Mouse (Mus musculus) myocyte (in vitro differentiated cells): ENCODE results near the gene Lst1. TPM values are rescaled to one million over a fixed set of nuclear protein-coding genes. Genes with fewer than 3 reads are reported as not detected.
A peak's percentile ranks its signal among the peaks of the same experiment; 100 is the strongest.

Source experiments
- H3K27me3 ChIP-seq: one replicate; pipeline ENCODE4 v1.6.1; 2011; ENCODE audit not compliant: control insufficient read depth, insufficient read depth, insufficient read length
- H3K36me3 ChIP-seq: one replicate; pipeline ENCODE4 v1.6.1; 2011; ENCODE audit not compliant: control insufficient read depth, insufficient read depth
- H3K4me2 ChIP-seq: one replicate; pipeline ENCODE4 v1.6.1; 2011; ENCODE audit warnings: low read depth, control low read depth
- H3K4me3 ChIP-seq: one replicate; pipeline ENCODE4 v1.5.1; 2011; ENCODE audit warnings: mild to moderate bottlenecking, control low read depth, moderate library complexity
- H3K79me2 ChIP-seq: one replicate; pipeline ENCODE4 v1.6.1; 2011; ENCODE audit not compliant: control insufficient read depth, insufficient read depth
- H3ac ChIP-seq: one replicate; pipeline ENCODE4 v1.6.1; 2011; ENCODE audit not compliant: control insufficient read depth, insufficient read length
- CEBPB ChIP-seq: IDR thresholded peaks from 2 replicates; pipeline ENCODE4 v1.6.1; 2011; ENCODE audit warnings: mild to moderate bottlenecking, moderate library complexity; ENCODE audit not compliant: poor library complexity, insufficient read depth, severe bottlenecking
- E2F4 ChIP-seq: IDR thresholded peaks from one replicate; pipeline ENCODE4 v1.6.1; 2011; ENCODE audit warnings: mild to moderate bottlenecking, control low read depth, moderate library complexity; ENCODE audit not compliant: insufficient read depth
- MAX ChIP-seq: IDR thresholded peaks from one replicate; pipeline ENCODE4 v1.6.1; 2011; ENCODE audit warnings: low read depth, mild to moderate bottlenecking, control low read depth
- MYOD1 ChIP-seq, 3 experiments: IDR thresholded peaks; one replicate each; pipeline ENCODE4 v1.6.1; 2011; ENCODE audit warnings: control low read depth in 2 of 3, low read depth in 2 of 3, mild to moderate bottlenecking in 2 of 3, moderate library complexity in 1 of 3; ENCODE audit not compliant: insufficient read length in 2 of 3, control insufficient read depth in 1 of 3
- MYOG ChIP-seq, 3 experiments: IDR thresholded peaks; one replicate each; pipeline ENCODE4 v1.6.1; 2011; ENCODE audit warnings: control low read depth in 2 of 3, low read depth in 2 of 3, mild to moderate bottlenecking in 2 of 3; ENCODE audit not compliant: insufficient read length in 2 of 3, control insufficient read depth in 1 of 3, insufficient read depth in 1 of 3
- POLR2A ChIP-seq: IDR thresholded peaks from one replicate; pipeline ENCODE4 v1.6.1; 2011; ENCODE audit warnings: low read depth, mild to moderate bottlenecking, control low read depth, moderate library complexity; ENCODE audit not compliant: insufficient read length
- POLR2AphosphoS2 ChIP-seq: IDR thresholded peaks from one replicate; pipeline ENCODE4 v1.6.1; 2011; ENCODE audit warnings: low read depth, control low read depth; ENCODE audit not compliant: insufficient read length
- REST ChIP-seq: IDR thresholded peaks from one replicate; pipeline ENCODE4 v1.6.1; 2011; ENCODE audit warnings: mild to moderate bottlenecking, control low read depth, moderate library complexity; ENCODE audit not compliant: insufficient read depth, insufficient read length
- SRF ChIP-seq: IDR thresholded peaks from one replicate; pipeline ENCODE4 v1.6.1; 2011; ENCODE audit warnings: low read depth; ENCODE audit not compliant: control insufficient read depth, insufficient read length
- TCF12 ChIP-seq: IDR thresholded peaks from one replicate; pipeline ENCODE4 v1.6.1; 2011; ENCODE audit warnings: mild to moderate bottlenecking, control low read depth; ENCODE audit not compliant: poor library complexity, insufficient read depth, severe bottlenecking
- TCF3 ChIP-seq: IDR thresholded peaks from one replicate; pipeline ENCODE4 v1.6.1; 2011; ENCODE audit warnings: low read depth, control low read depth; ENCODE audit not compliant: insufficient read length
- USF1 ChIP-seq: IDR thresholded peaks from one replicate; pipeline ENCODE4 v1.6.1; 2011; ENCODE audit warnings: low read depth, mild to moderate bottlenecking, control low read depth, moderate library complexity
- polyA plus RNA-seq: library from polyadenylated mRNA; unstranded; fragments of >200 nt; fragmentation: generic; extraction: Trizol; gene quantifications from one replicate; pipeline ENCODE4 v1.2.1, GENCODE M21; 2012; ENCODE audit warnings: missing spikeins

Gene Lst1
- polyA plus RNA-seq, 1 experiment, result 4.3 TPM

DNA sequence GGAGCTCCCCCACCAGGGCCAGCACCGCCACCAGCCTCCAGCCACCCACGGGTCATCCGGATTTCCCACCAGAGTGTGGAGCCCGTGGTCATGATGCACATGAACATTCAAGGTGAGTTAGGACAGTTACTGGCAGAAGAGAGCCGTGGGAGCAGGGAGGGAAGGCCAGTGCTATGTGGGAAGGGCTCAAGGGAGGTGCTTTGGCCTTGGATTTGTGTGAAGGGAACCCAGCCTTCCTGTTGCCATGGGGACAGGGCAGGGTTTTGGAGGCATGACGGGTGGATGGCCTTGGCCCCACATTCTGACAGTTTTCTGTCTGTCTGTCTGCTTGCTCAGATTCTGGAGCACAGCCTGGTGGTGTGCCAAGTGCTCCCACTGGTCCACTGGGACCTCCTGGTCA is 46.3 kb downstream of the Lst1 start:
- Histone ChIP-seq H3K36me3 (peaks cover 27% of the 10 kb centered on the region), H3ac (no peak overlapping the region), H3K4me2 (no peak overlapping the region), H3K27me3 (no peaks in the 10 kb centered on the region), H3K4me3 (no peak overlapping the region), H3K79me2 (peaks cover 31% of the 10 kb centered on the region)
- no peak for TF ChIP-seq POLR2A
- no peak for TF ChIP-seq POLR2AphosphoS2
- no peak for TF ChIP-seq CEBPB
- TF ChIP-seq TCF3, result no peak
- no peak for TF ChIP-seq USF1
- TF ChIP-seq MYOG (IDR thresholded peaks at IDR 0.05; ENCODE audit: control insufficient read depth in 1 of 3, insufficient read depth in 1 of 3, insufficient read length in 2 of 3, low read depth in 2 of 3), result no peak
- TF ChIP-seq MAX, result no peak
- no peak for TF ChIP-seq SRF
- no peak for TF ChIP-seq MYOD1 (IDR thresholded peaks at IDR 0.05; ENCODE audit: control insufficient read depth in 1 of 3, insufficient read length in 2 of 3, low read depth in 2 of 3)
- no peak for TF ChIP-seq TCF12
- TF ChIP-seq REST, result no peak
- no peak for TF ChIP-seq E2F4

DNA sequence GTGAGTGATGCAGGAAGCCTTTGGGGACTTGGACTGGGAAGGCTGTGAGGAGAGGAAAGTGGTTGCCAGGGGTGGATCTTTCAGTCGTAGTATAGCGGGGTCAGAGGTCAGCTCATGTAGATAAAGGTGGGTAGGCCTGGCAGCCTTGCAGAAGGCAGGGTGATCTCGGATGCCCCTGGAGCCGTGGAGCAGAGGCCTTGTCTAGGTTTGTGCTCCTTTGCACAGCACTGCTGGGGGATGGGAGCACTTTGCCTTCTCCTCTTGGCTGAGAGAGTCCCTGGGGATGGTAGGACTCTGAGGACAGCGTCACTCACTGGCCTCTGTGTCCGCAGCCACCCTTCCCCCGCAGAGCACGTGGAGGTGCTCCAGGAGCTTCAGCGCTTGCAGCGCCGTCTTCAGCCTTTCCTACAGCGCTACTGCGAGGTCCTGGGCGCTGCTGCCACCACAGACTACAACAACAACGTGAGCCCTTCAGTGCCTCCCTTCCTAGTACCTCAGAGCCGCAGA is 47.7 kb downstream of the Lst1 start:
- peaks cover 45% of the 10 kb centered on the region for H3K79me2 ChIP-seq
- no peak overlapping the region for H3ac ChIP-seq
- H3K27me3 ChIP-seq, result no peaks in the 10 kb centered on the region
- H3K4me3 ChIP-seq, result no peak overlapping the region
- H3K4me2 ChIP-seq, result no peak overlapping the region
- TF ChIP-seq USF1, result no peak
- TF ChIP-seq MYOD1 (IDR thresholded peaks at IDR 0.05; ENCODE audit: control insufficient read depth in 1 of 3, insufficient read length in 2 of 3, low read depth in 2 of 3), result no peak
- no peak for TF ChIP-seq TCF12
- no peak for TF ChIP-seq CEBPB
- no peak for TF ChIP-seq TCF3
- TF ChIP-seq POLR2A, result no peak
- TF ChIP-seq MAX, result no peak
- no peak for TF ChIP-seq MYOG (IDR thresholded peaks at IDR 0.05; ENCODE audit: control insufficient read depth in 1 of 3, insufficient read depth in 1 of 3, insufficient read length in 2 of 3, low read depth in 2 of 3)
- TF ChIP-seq POLR2AphosphoS2, result no peak
- TF ChIP-seq REST, result no peak
- TF ChIP-seq SRF, result no peak
- no peak for TF ChIP-seq E2F4
- H3K36me3 ChIP-seq, result peaks cover 25% of the 10 kb centered on the region

GRCm38 (mm10) chr17:35139269-35139668 is 49.0 kb downstream of the Lst1 start:
- peaks cover 18% of the 10 kb centered on the region for H3K36me3 ChIP-seq
- TF ChIP-seq E2F4 (no peak), POLR2A (no peak), REST (no peak), TCF3 (no peak), SRF (no peak), TCF12 (no peak), USF1 (no peak), MYOG (IDR thresholded peaks at IDR 0.05; ENCODE audit: control insufficient read depth in 1 of 3, insufficient read depth in 1 of 3, insufficient read length in 2 of 3, low read depth in 2 of 3) (no peak), CEBPB (no peak), MAX (no peak), POLR2AphosphoS2 (no peak), MYOD1 (IDR thresholded peaks at IDR 0.05; ENCODE audit: control insufficient read depth in 1 of 3, insufficient read length in 2 of 3, low read depth in 2 of 3) (no peak)
- peaks cover 48% of the 10 kb centered on the region for H3K79me2 ChIP-seq
- H3K4me2 ChIP-seq, result no peak overlapping the region
- no peak overlapping the region for H3ac ChIP-seq
- H3K4me3 ChIP-seq, result no peak overlapping the region
- no peaks in the 10 kb centered on the region for H3K27me3 ChIP-seq

DNA sequence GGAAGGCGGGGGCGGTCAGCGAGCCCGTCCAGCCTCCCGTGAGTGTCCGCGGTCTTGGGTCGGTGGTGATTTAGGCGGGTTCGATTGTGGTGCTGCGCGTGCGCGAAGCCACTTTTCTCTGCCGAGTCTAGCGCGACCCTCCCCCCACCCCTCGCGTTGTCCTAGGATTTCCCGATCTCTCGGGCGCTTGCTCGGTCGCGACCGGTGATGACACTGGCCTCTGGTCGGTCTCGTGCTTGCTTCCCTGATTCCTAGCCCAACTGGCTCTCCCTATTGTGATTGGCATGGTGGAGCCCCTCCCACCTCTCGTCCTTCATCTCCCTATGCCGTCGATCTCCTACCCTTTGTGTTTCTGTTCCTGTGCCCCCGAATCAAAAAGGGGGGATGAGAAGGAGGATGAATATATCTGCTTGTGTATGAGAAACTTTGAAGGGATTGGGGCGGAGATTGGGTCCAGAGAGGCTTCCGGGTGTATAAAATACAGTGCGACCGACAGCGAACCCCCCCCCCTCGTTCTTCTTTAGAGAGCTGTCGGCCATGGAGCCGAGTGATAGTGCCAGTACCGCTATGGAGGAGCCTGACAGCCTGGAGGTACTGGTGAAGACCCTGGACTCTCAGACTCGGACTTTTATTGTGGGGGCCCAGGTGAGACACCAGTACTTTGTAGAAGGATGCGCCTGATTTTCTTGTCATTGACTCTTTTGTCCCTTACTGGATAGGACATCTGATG is 52.5 kb downstream of the Lst1 start:
- TF ChIP-seq POLR2A (peak; percentile 67), MYOD1 (IDR thresholded peaks at IDR 0.05; ENCODE audit: control insufficient read depth in 1 of 3, insufficient read length in 2 of 3, low read depth in 2 of 3) (no peak), TCF12 (no peak), E2F4 (no peak), SRF (peak; percentile 38), POLR2AphosphoS2 (peak; percentile 81)
- Histone ChIP-seq H3K79me2 (peaks cover 48% of the 10 kb centered on the region), H3K4me3 (peak overlapping the region; percentile 89), H3K27me3 (no peaks in the 10 kb centered on the region), H3K4me2 (peak overlapping the region; percentile 81), H3K36me3 (peaks cover 13% of the 10 kb centered on the region), H3ac (peak overlapping the region; percentile 94)

Other genes starting within 250 kb of the Lst1 start
- gene Hspa1b, start 229.2 kb downstream of the Lst1 start, polyA plus RNA-seq, result 7.3 TPM
- not detected for gene Gm20481, start 218.5 kb downstream of the Lst1 start, polyA plus RNA-seq
- 1.8 TPM for gene Hspa1a, start 216.3 kb downstream of the Lst1 start, polyA plus RNA-seq
- gene Hspa1l, start 215.7 kb downstream of the Lst1 start, polyA plus RNA-seq, result 1.3 TPM
- 52.3 TPM for gene Lsm2, start 206.6 kb downstream of the Lst1 start, polyA plus RNA-seq
- 208 TPM for gene Vars, start 187.5 kb downstream of the Lst1 start, polyA plus RNA-seq
- 0.05 TPM for gene Vwa7, start 171.9 kb downstream of the Lst1 start, polyA plus RNA-seq
- gene Sapcd1, start 160.4 kb downstream of the Lst1 start, polyA plus RNA-seq, result 0.14 TPM
- gene Msh5, start 141.7 kb downstream of the Lst1 start, polyA plus RNA-seq, result 2.1 TPM
- 412 TPM for gene Clic1, start 138.5 kb downstream of the Lst1 start, polyA plus RNA-seq
- gene Ddah2, start 129.4 kb downstream of the Lst1 start, polyA plus RNA-seq, result 101 TPM
- 0.18 TPM for gene Ly6g6c, start 123.1 kb downstream of the Lst1 start, polyA plus RNA-seq
- gene Mpig6b, start 122.3 kb downstream of the Lst1 start, polyA plus RNA-seq, result not detected
- not detected for gene Ly6g6e, start 111.5 kb downstream of the Lst1 start, polyA plus RNA-seq
- not detected for gene Ly6g6d, start 110.4 kb downstream of the Lst1 start, polyA plus RNA-seq
- gene Ly6g6f, start 102.8 kb downstream of the Lst1 start, polyA plus RNA-seq, result not detected
- 64.7 TPM for gene Abhd16a, start 99.2 kb downstream of the Lst1 start, polyA plus RNA-seq
- not detected for gene Ly6g5c, start 80.2 kb downstream of the Lst1 start, polyA plus RNA-seq
- 0.11 TPM for gene Ly6g5b, start 73.0 kb downstream of the Lst1 start, polyA plus RNA-seq
- 17.4 TPM for gene Gpank1, start 67.0 kb downstream of the Lst1 start, polyA plus RNA-seq
- gene Csnk2b, start 66.4 kb downstream of the Lst1 start, polyA plus RNA-seq, result 320 TPM
- gene D17H6S53E, start 62.1 kb downstream of the Lst1 start, polyA plus RNA-seq, result 12.8 TPM
- 0.18 TPM for gene Apom, start 56.4 kb downstream of the Lst1 start, polyA plus RNA-seq
- 271 TPM for gene Bag6, start 53.3 kb downstream of the Lst1 start, polyA plus RNA-seq
- 153 TPM for gene Prrc2a, start 23.5 kb downstream of the Lst1 start, polyA plus RNA-seq
- gene Aif1, start 12.4 kb downstream of the Lst1 start, polyA plus RNA-seq, result not detected
- gene Ltb, start 6.0 kb upstream of the Lst1 start, polyA plus RNA-seq, result 0.05 TPM
- gene Tnf, start 13.6 kb upstream of the Lst1 start, polyA plus RNA-seq, result 0.05 TPM
- gene Lta, start 16.9 kb upstream of the Lst1 start, polyA plus RNA-seq, result 0.26 TPM
- 0.18 TPM for gene Gm16181, start 32.4 kb upstream of the Lst1 start, polyA plus RNA-seq
- gene Atp6v1g2, start 45.2 kb upstream of the Lst1 start, polyA plus RNA-seq, result 2.0 TPM
- 27.1 TPM for gene Nfkbil1, start 47.4 kb upstream of the Lst1 start, polyA plus RNA-seq
- gene Ddx39b, start 53.3 kb upstream of the Lst1 start, polyA plus RNA-seq, result 268 TPM
- gene H2-D1, start 74.3 kb upstream of the Lst1 start, polyA plus RNA-seq, result 38.3 TPM
- 6.6 TPM for gene H2-Q1, start 132.0 kb upstream of the Lst1 start, polyA plus RNA-seq
- gene H2-Q2, start 153.8 kb upstream of the Lst1 start, polyA plus RNA-seq, result 0.17 TPM
- 8.3 TPM for gene H2-Q4, start 191.2 kb upstream of the Lst1 start, polyA plus RNA-seq
- not detected for gene H2-Q6, start 236.4 kb upstream of the Lst1 start, polyA plus RNA-seq